Mouse (Mus musculus): ENCODE measurements at regions not wholly inside any gene's neighbourhood (a gene's known extent, or its start where the extent isn't known, plus 50 kb on each side); places are given as distances from the start of the nearest gene placed in this dataset.

- TF ChIP-seq CTCF (conservative IDR thresholded peaks at IDR 0.05; ENCODE audit: low read length) (no peak), POU5F1 (IDR thresholded peaks at IDR 0.05; ENCODE audit: borderline replicate concordance, low read length) (no peak)
Measured at GRCm38 (mm10) chr12:16176326-16176725, 359.6 kb upstream of the Trib2 start.
